Mouse (Mus musculus) spleen, embryonic (tissue): ENCODE data around the gene H2-Ob.

Experiments used
- CTCF ChIA-PET: fragments of 350-600 bp; sonication (Branson Sonifier 250); formaldehyde crosslinking; loops from one replicate; lab custom pipeline; 2022; lab: Charles Lee

The H2-Ob gene

GRCm38 (mm10) chr17:34270940-34271339, 32.2 kb downstream of the H2-Ob start:
- CTCF ChIA-PET = no interaction called here

GRCm38 (mm10) chr17:34272102-34272501, 33.4 kb downstream of the H2-Ob start:
- CTCF ChIA-PET = interaction anchor here (0.5 to 1.6 kb wide), 6 partner anchors 16 to 88 kb away, joined by 3 to 4 read pairs (median 3); no protein-coding TSS in a partner anchor

GRCm38 (mm10) chr17:34280499-34281038, 41.9 kb downstream of the H2-Ob start:
- CTCF ChIA-PET = interaction anchor here (0.5 kb wide), 1 partner anchor 41 kb away, joined by 3 read pairs; no protein-coding TSS in a partner anchor

- CTCF ChIA-PET = interaction anchor here (0.6 to 1.3 kb wide), 3 partner anchors 12 to 208 kb away, joined by 3 read pairs; no protein-coding TSS in a partner anchor
These were observed 43.1 kb downstream of the H2-Ob start for GRCm38 (mm10) chr17:34281836-34282235.

- CTCF ChIA-PET = interaction anchor here (0.5 to 0.7 kb wide), 2 partner anchors 43 to 470 kb away, joined by 3 read pairs; no protein-coding TSS in a partner anchor
These were observed 46.7 kb downstream of the H2-Ob start for GRCm38 (mm10) chr17:34285371-34285770.

- CTCF ChIA-PET = no interaction called here
These were observed 47.1 kb downstream of the H2-Ob start for GRCm38 (mm10) chr17:34285848-34286247.

GRCm38 (mm10) chr17:34286501-34286900, 47.8 kb downstream of the H2-Ob start:
- CTCF ChIA-PET = no interaction called here

GRCm38 (mm10) chr17:34286999-34287398, 48.3 kb downstream of the H2-Ob start:
- CTCF ChIA-PET = interaction anchor here (1.0 to 1.7 kb wide), 2 partner anchors 18 to 62 kb away, joined by 3 to 5 read pairs; partner anchors contain the start of gene H2-Eb1

GRCm38 (mm10) chr17:34287648-34288047, 48.9 kb downstream of the H2-Ob start, which contains the start of gene H2-Aa:
TSS of gene H2-Aa (minus strand) at chr17:34287823.
- CTCF ChIA-PET = interaction anchor here (0.6 to 1.7 kb wide), 4 partner anchors 11 to 95 kb away, joined by 3 to 5 read pairs (median 3); partner anchors contain the start of gene H2-Eb1

GRCm38 (mm10) chr17:34288131-34288530, 49.4 kb downstream of the H2-Ob start:
- CTCF ChIA-PET = interaction anchor here (0.6 to 1.7 kb wide), 4 partner anchors 11 to 728 kb away, joined by 3 to 5 read pairs (median 5); partner anchors contain the start of gene H2-Eb1

- CTCF ChIA-PET = interaction anchor here (1.2 kb wide), 1 partner anchor 22 kb away, joined by 5 read pairs; no protein-coding TSS in a partner anchor
These were observed 52.9 kb downstream of the H2-Ob start for GRCm38 (mm10) chr17:34291609-34292008.

- CTCF ChIA-PET = interaction anchor here (1.9 kb wide), 1 partner anchor 12 kb away, joined by 6 read pairs; the partner anchor contains the start of gene H2-Eb1
These were observed 53.9 kb downstream of the H2-Ob start for GRCm38 (mm10) chr17:34292570-34292969.

- CTCF ChIA-PET = interaction anchor here (0.6 to 1.9 kb wide), 2 partner anchors 9 to 11 kb away, joined by 5 to 6 read pairs; partner anchors contain the start of gene H2-Eb1
These were observed 54.8 kb downstream of the H2-Ob start for GRCm38 (mm10) chr17:34293533-34293932.

- CTCF ChIA-PET = interaction anchor here (1.0 to 1.9 kb wide), 2 partner anchors 10 to 11 kb away, joined by 3 to 6 read pairs; partner anchors contain the start of gene H2-Eb1
These were observed 55.5 kb downstream of the H2-Ob start for GRCm38 (mm10) chr17:34294249-34294648.

- CTCF ChIA-PET = interaction anchor here (1.0 kb wide), 1 partner anchor 9 kb away, joined by 3 read pairs; no protein-coding TSS in a partner anchor
These were observed 56.6 kb downstream of the H2-Ob start for GRCm38 (mm10) chr17:34295307-34295706.

- CTCF ChIA-PET = interaction anchor here (0.6 to 0.7 kb wide), 2 partner anchors 16 to 36 kb away, joined by 3 read pairs; no protein-coding TSS in a partner anchor
These were observed 57.4 kb downstream of the H2-Ob start for GRCm38 (mm10) chr17:34295891-34296794.

GRCm38 (mm10) chr17:34299356-34299755, 60.7 kb downstream of the H2-Ob start:
- CTCF ChIA-PET = interaction anchor here (0.8 kb wide), 1 partner anchor 12 kb away, joined by 3 read pairs; the partner anchor contains the start of gene H2-Aa

- CTCF ChIA-PET = interaction anchor here (0.8 kb wide), 1 partner anchor 41 kb away, joined by 3 read pairs; no protein-coding TSS in a partner anchor
These were observed 61.4 kb downstream of the H2-Ob start for GRCm38 (mm10) chr17:34300071-34300470.

GRCm38 (mm10) chr17:34300691-34301566, 62.2 kb downstream of the H2-Ob start:
- CTCF ChIA-PET = interaction anchor here (0.6 to 1.2 kb wide), 3 partner anchors 42 to 61 kb away, joined by 3 to 5 read pairs (median 4); no protein-coding TSS in a partner anchor

GRCm38 (mm10) chr17:34301670-34302190, 63.0 kb downstream of the H2-Ob start:
- CTCF ChIA-PET = interaction anchor here (0.6 to 1.2 kb wide), 2 partner anchors 45 to 62 kb away, joined by 4 to 5 read pairs; no protein-coding TSS in a partner anchor
